Mouse (Mus musculus): ENCODE results near the gene Agrn.

DNA sequence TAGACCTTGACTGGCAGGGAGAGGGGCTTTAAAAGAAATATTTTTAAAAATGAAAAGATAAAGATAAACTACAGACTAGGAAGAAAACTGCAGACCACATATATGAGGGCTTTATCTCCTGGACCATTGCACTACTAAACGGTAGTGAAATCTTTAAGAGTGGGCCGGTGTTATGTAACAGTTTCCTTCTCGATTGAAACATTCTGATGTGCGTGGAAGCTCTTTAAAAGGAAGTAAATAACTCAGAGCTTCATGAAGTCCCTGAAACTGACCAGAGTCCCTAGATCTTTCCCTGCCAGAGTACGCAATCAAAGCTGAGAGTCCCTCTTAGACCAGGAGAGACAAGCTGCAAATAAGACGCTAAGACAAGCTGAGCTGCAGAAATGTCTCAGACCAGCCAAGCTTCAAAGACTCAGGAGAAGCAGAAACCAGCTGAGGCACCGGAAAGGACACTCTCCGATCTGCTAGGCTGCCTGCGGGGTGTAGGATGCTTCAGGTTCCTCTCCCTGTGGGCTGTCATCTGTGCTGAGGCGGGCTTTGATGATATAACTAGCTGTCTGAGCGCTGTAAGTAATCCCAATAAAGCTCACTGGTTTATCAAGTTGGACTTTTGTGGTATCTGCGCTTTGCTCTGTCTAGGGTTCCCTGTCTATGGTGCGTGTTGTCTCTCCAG, 12.8 kb upstream of the Agrn start:
- TF ChIP-seq CTCF (IDR thresholded peaks at IDR 0.05; ENCODE audit: control insufficient read depth, insufficient read depth, low read length) (no peak), POLR2A (IDR thresholded peaks at IDR 0.05; ENCODE audit: borderline replicate concordance, control insufficient read depth, low read depth, low read length) (no peak)
